Mouse (Mus musculus): Measurements from ENCODE around the gene Rnf7. TPM values are rescaled to one million over a fixed set of nuclear protein-coding genes. Genes with fewer than 3 reads are reported as not detected.

Gene Rnf7
- polyA plus RNA-seq (2012; rRNA removed): 290 and 442 TPM in 2 replicates

GRCm38 (mm10) chr9:96478071-96478888, at the start of gene Rnf7:
Gene Rnf7 (minus strand): TSS chr9:96478675.

GRCm38 (mm10) chr9:96524972-96525506, 46.6 kb upstream of the Rnf7 start, which contains the start of gene Gm28729:
Gene Gm28729 (minus strand): TSS chr9:96525264.

Other genes starting within 250 kb of the Rnf7 start
- 71.7 and 87.7 TPM in 2 replicates for gene Atp1b3, start 114.2 kb downstream of the Rnf7 start, polyA plus RNA-seq (2012; rRNA removed)
- gene Gm28729, start 46.6 kb upstream of the Rnf7 start, polyA plus RNA-seq (2012; rRNA removed): not detected in 2 replicates
- gene Rasa2, start 152.9 kb upstream of the Rnf7 start, polyA plus RNA-seq (2012; rRNA removed): 5.4 and 9.4 TPM in 2 replicates